Mouse (Mus musculus): ENCODE data around the gene 4931406P16Rik.

GRCm38 (mm10) chr7:34317901-34318476 is 4.6 kb upstream of the 4931406P16Rik start:
- TF ChIP-seq POLR2A (IDR thresholded peaks at IDR 0.05; ENCODE audit: control insufficient read depth, extremely low read depth, insufficient read depth, low read length, poor library complexity) (no peak), CTCF (IDR thresholded peaks at IDR 0.05; ENCODE audit: borderline replicate concordance, control insufficient read depth, extremely low read depth, insufficient read depth, low read length, poor library complexity) (no peak)

Data from thymus, adult 2 months (tissue).